Mouse (Mus musculus): ENCODE results near the gene Gtf2a2. TPM values are rescaled to one million over a fixed set of nuclear protein-coding genes. Genes with fewer than 3 reads are reported as not detected.

The Gtf2a2 gene
- polyA plus RNA-seq, 1 experiment from 2014 or later, result 184 TPM

- Histone ChIP-seq H3K36me3 (ENCODE audit: control insufficient read depth, insufficient read depth, low read length) (no peaks in the 10 kb centered on the region), H3K4me3 (ENCODE audit: low read depth, low read length) (no peak overlapping the region), H3K4me2 (ENCODE audit: low read length) (no peak overlapping the region), H3K9me3 (replicated peaks; ENCODE audit: control insufficient read depth, low read length, poor library complexity, severe bottlenecking) (no peaks in the 10 kb centered on the region), H3K4me1 (ENCODE audit: control insufficient read depth, insufficient read depth, low read length) (peaks cover 7% of the 10 kb centered on the region; the same call in 1 of the 2 replicates), H3K27ac (ENCODE audit: low read length) (no peak overlapping the region), H3K27me3 (ENCODE audit: control insufficient read depth, insufficient read depth, low read depth, low read length) (no peaks in the 10 kb centered on the region), H3K9ac (ENCODE audit: low read depth, low read length) (no peak overlapping the region)
- WGBS, result 95% methylated on average over 6 of the region's 6 CpGs
- no peak for ATAC-seq
Measured at GRCm38 (mm10) chr9:70046255-70046654, 33.9 kb downstream of the Gtf2a2 start.

- WGBS, result 76% methylated on average over 3 of the region's 3 CpGs
- ATAC-seq, result no peak
- peaks cover 7% of the 10 kb centered on the region; the same call in 1 of the 2 replicates for H3K4me1 ChIP-seq (ENCODE audit: control insufficient read depth, insufficient read depth, low read length)
Measured at GRCm38 (mm10) chr9:70047839-70048238, 35.5 kb downstream of the Gtf2a2 start.

GRCm38 (mm10) chr9:70048280-70048679 lies 35.9 kb downstream of the Gtf2a2 start:
- Histone ChIP-seq H3K9me3 (replicated peaks; ENCODE audit: control insufficient read depth, low read length, poor library complexity, severe bottlenecking) (no peaks in the 10 kb centered on the region), H3K36me3 (ENCODE audit: control insufficient read depth, insufficient read depth, low read length) (no peaks in the 10 kb centered on the region), H3K4me2 (ENCODE audit: low read length) (no peak overlapping the region), H3K27ac (ENCODE audit: low read length) (no peak overlapping the region), H3K9ac (ENCODE audit: low read depth, low read length) (no peak overlapping the region), H3K27me3 (ENCODE audit: control insufficient read depth, insufficient read depth, low read depth, low read length) (no peaks in the 10 kb centered on the region), H3K4me1 (ENCODE audit: control insufficient read depth, insufficient read depth, low read length) (peaks cover 7% of the 10 kb centered on the region; the same call in 1 of the 2 replicates), H3K4me3 (ENCODE audit: low read depth, low read length) (no peak overlapping the region)
- 64% methylated on average over 5 of the region's 5 CpGs for WGBS
- ATAC-seq, result no peak

More at GRCm38 (mm10) chr9:70047839-70048238, 35.5 kb downstream of the Gtf2a2 start:
- Histone ChIP-seq H3K9me3 (replicated peaks; ENCODE audit: control insufficient read depth, low read length, poor library complexity, severe bottlenecking) (no peaks in the 10 kb centered on the region), H3K4me2 (ENCODE audit: low read length) (no peak overlapping the region), H3K4me3 (ENCODE audit: low read depth, low read length) (no peak overlapping the region), H3K9ac (ENCODE audit: low read depth, low read length) (no peak overlapping the region), H3K27me3 (ENCODE audit: control insufficient read depth, insufficient read depth, low read depth, low read length) (no peaks in the 10 kb centered on the region), H3K36me3 (ENCODE audit: control insufficient read depth, insufficient read depth, low read length) (no peaks in the 10 kb centered on the region), H3K27ac (ENCODE audit: low read length) (no peak overlapping the region)

- Histone ChIP-seq H3K4me1 (ENCODE audit: control insufficient read depth, insufficient read depth, low read length) (peaks cover 7% of the 10 kb centered on the region; the same call in 1 of the 2 replicates), H3K9me3 (replicated peaks; ENCODE audit: control insufficient read depth, low read length, poor library complexity, severe bottlenecking) (no peaks in the 10 kb centered on the region), H3K4me3 (ENCODE audit: low read depth, low read length) (no peak overlapping the region), H3K9ac (ENCODE audit: low read depth, low read length) (no peak overlapping the region), H3K27me3 (ENCODE audit: control insufficient read depth, insufficient read depth, low read depth, low read length) (no peaks in the 10 kb centered on the region), H3K36me3 (ENCODE audit: control insufficient read depth, insufficient read depth, low read length) (no peaks in the 10 kb centered on the region), H3K27ac (ENCODE audit: low read length) (no peak overlapping the region), H3K4me2 (ENCODE audit: low read length) (no peak overlapping the region)
- ATAC-seq, result no peak
- 53% methylated on average over 6 of the region's 6 CpGs for WGBS
Measured at GRCm38 (mm10) chr9:70048751-70049415, 36.5 kb downstream of the Gtf2a2 start.

- no peaks in the 10 kb centered on the region for H3K27me3 ChIP-seq (ENCODE audit: control insufficient read depth, insufficient read depth, low read depth, low read length)
- no peak overlapping the region for H3K9ac ChIP-seq (ENCODE audit: low read depth, low read length)
- no peaks in the 10 kb centered on the region for H3K36me3 ChIP-seq (ENCODE audit: control insufficient read depth, insufficient read depth, low read length)
- peaks cover 7% of the 10 kb centered on the region; the same call in 1 of the 2 replicates for H3K4me1 ChIP-seq (ENCODE audit: control insufficient read depth, insufficient read depth, low read length)
- no peaks in the 10 kb centered on the region for H3K9me3 ChIP-seq (replicated peaks; ENCODE audit: control insufficient read depth, low read length, poor library complexity, severe bottlenecking)
- WGBS, result 15% methylated on average over 3 of the region's 3 CpGs
- no peak for ATAC-seq
- H3K4me3 ChIP-seq (ENCODE audit: low read depth, low read length), result no peak overlapping the region
- no peak overlapping the region for H3K27ac ChIP-seq (ENCODE audit: low read length)
- no peak overlapping the region for H3K4me2 ChIP-seq (ENCODE audit: low read length)
Measured at GRCm38 (mm10) chr9:70049416-70049783, 37.0 kb downstream of the Gtf2a2 start.

GRCm38 (mm10) chr9:70049839-70050238 lies 37.5 kb downstream of the Gtf2a2 start:
- no peak overlapping the region for H3K27ac ChIP-seq (ENCODE audit: low read length)
- H3K9me3 ChIP-seq (replicated peaks; ENCODE audit: control insufficient read depth, low read length, poor library complexity, severe bottlenecking), result no peaks in the 10 kb centered on the region
- 44% methylated on average over 8 of the region's 8 CpGs for WGBS
- H3K27me3 ChIP-seq (ENCODE audit: control insufficient read depth, insufficient read depth, low read depth, low read length), result no peaks in the 10 kb centered on the region
- peaks cover 7% of the 10 kb centered on the region; the same call in 1 of the 2 replicates for H3K4me1 ChIP-seq (ENCODE audit: control insufficient read depth, insufficient read depth, low read length)
- no peak overlapping the region for H3K4me2 ChIP-seq (ENCODE audit: low read length)
- no peaks in the 10 kb centered on the region for H3K36me3 ChIP-seq (ENCODE audit: control insufficient read depth, insufficient read depth, low read length)
- no peak overlapping the region for H3K9ac ChIP-seq (ENCODE audit: low read depth, low read length)
- H3K4me3 ChIP-seq (ENCODE audit: low read depth, low read length), result no peak overlapping the region
- ATAC-seq, result no peak

- Histone ChIP-seq H3K9me3 (replicated peaks; ENCODE audit: control insufficient read depth, low read length, poor library complexity, severe bottlenecking) (no peaks in the 10 kb centered on the region), H3K4me1 (ENCODE audit: control insufficient read depth, insufficient read depth, low read length) (peaks cover 7% of the 10 kb centered on the region; the same call in 1 of the 2 replicates), H3K36me3 (ENCODE audit: control insufficient read depth, insufficient read depth, low read length) (no peaks in the 10 kb centered on the region), H3K4me2 (ENCODE audit: low read length) (no peak overlapping the region), H3K27me3 (ENCODE audit: control insufficient read depth, insufficient read depth, low read depth, low read length) (no peaks in the 10 kb centered on the region), H3K9ac (ENCODE audit: low read depth, low read length) (no peak overlapping the region), H3K4me3 (ENCODE audit: low read depth, low read length) (no peak overlapping the region), H3K27ac (ENCODE audit: low read length) (no peak overlapping the region)
- ATAC-seq, result no peak
- WGBS, result 70% methylated on average over 3 of the region's 3 CpGs
Measured at GRCm38 (mm10) chr9:70052730-70053129, 40.4 kb downstream of the Gtf2a2 start.

GRCm38 (mm10) chr9:70053411-70053810 lies 41.1 kb downstream of the Gtf2a2 start:
- Histone ChIP-seq H3K4me3 (ENCODE audit: low read depth, low read length) (no peak overlapping the region), H3K9ac (ENCODE audit: low read depth, low read length) (no peak overlapping the region), H3K27ac (ENCODE audit: low read length) (no peak overlapping the region), H3K36me3 (ENCODE audit: control insufficient read depth, insufficient read depth, low read length) (no peaks in the 10 kb centered on the region), H3K9me3 (replicated peaks; ENCODE audit: control insufficient read depth, low read length, poor library complexity, severe bottlenecking) (no peaks in the 10 kb centered on the region), H3K27me3 (ENCODE audit: control insufficient read depth, insufficient read depth, low read depth, low read length) (no peaks in the 10 kb centered on the region), H3K4me1 (ENCODE audit: control insufficient read depth, insufficient read depth, low read length) (peaks cover 7% of the 10 kb centered on the region; the same call in 1 of the 2 replicates), H3K4me2 (ENCODE audit: low read length) (no peak overlapping the region)
- no peak for ATAC-seq
- WGBS, result 27% methylated on average over 3 of the region's 3 CpGs

GRCm38 (mm10) chr9:70062012-70062411 lies 49.7 kb downstream of the Gtf2a2 start:
- 93% methylated on average over 3 of the region's 3 CpGs for WGBS
- no peak overlapping the region for H3K9ac ChIP-seq (ENCODE audit: low read depth, low read length)
- no peak overlapping the region for H3K4me2 ChIP-seq (ENCODE audit: low read length)
- no peaks in the 10 kb centered on the region for H3K36me3 ChIP-seq (ENCODE audit: control insufficient read depth, insufficient read depth, low read length)
- ATAC-seq, result no peak
- no peaks in the 10 kb centered on the region for H3K27me3 ChIP-seq (ENCODE audit: control insufficient read depth, insufficient read depth, low read depth, low read length)
- no peaks in the 10 kb centered on the region for H3K9me3 ChIP-seq (replicated peaks; ENCODE audit: control insufficient read depth, low read length, poor library complexity, severe bottlenecking)
- H3K27ac ChIP-seq (ENCODE audit: low read length), result no peak overlapping the region
- no peaks in the 10 kb centered on the region for H3K4me1 ChIP-seq (ENCODE audit: control insufficient read depth, insufficient read depth, low read length)
- H3K4me3 ChIP-seq (ENCODE audit: low read depth, low read length), result no peak overlapping the region
